Mouse (Mus musculus): ENCODE measurements at regions not wholly inside any gene's neighbourhood (a gene's known extent, or its start where the extent isn't known, plus 50 kb on each side); places are given as distances from the start of the nearest gene placed in this dataset.
A peak's percentile ranks its signal among the peaks of the same experiment; 100 is the strongest.
"Not testable (repeated sequence)": the region's sequence is repeated elsewhere in the genome, so short reads cannot be mapped to it uniquely, and the experiment has no call there.

- peak; percentile 12 for DNase-seq (ENCODE audit: low read depth, low spot score)
These were observed 197.7 kb upstream of the Gm20594 start for GRCm38 (mm10) chr6:79619991-79620390.

- DNase-seq (ENCODE audit: low read depth, low spot score): not testable (repeated sequence)
These were observed 186.0 kb upstream of the Gm20594 start for GRCm38 (mm10) chr6:79631683-79632082.

GRCm38 (mm10) chr6:79651286-79651685 lies 166.4 kb upstream of the Gm20594 start:
- peak; percentile 51 for DNase-seq (ENCODE audit: low read depth, low spot score)
